Mouse (Mus musculus): ENCODE measurements around the gene Anapc10.

- no peak for TF ChIP-seq CTCF (IDR thresholded peaks at IDR 0.05)
- TF ChIP-seq POLR2A (IDR thresholded peaks at IDR 0.05; ENCODE audit: insufficient read depth, low read depth, low read length) = no peak
- TF ChIP-seq EP300 (IDR thresholded peaks at IDR 0.05; ENCODE audit: insufficient read depth, low read depth, low read length) = no peak
Measured at GRCm38 (mm10) chr8:79806971-79807370, 95.4 kb downstream of the Anapc10 start.

Measured in heart, adult 2 months (tissue).